Mouse (Mus musculus) hindbrain, embryonic 16.5 days (tissue): ENCODE data around the gene Top2b. TPM values are rescaled to one million over a fixed set of nuclear protein-coding genes. Genes with fewer than 3 reads are reported as not detected.

Experiments
- ATAC-seq: fragments of 200-750 bp; cut with Nextera tagmentation; 2 replicates; pipeline ENCODE4 v1.8.0; 2017; ENCODE audit warnings: moderate TSS enrichment, moderate library complexity
- H3K27ac ChIP-seq: fragments of 300-500 bp; sonication (generic); 2 replicates; pipeline ENCODE4 v1.5.1; 2014; ENCODE audit warnings: low read depth, mild to moderate bottlenecking, control low read depth, low read length, moderate library complexity
- H3K27me3 ChIP-seq: fragments of 300-500 bp; sonication (generic); replicated peaks from 2 replicates; pipeline ENCODE4 v1.6.1; 2014; ENCODE audit warnings: low read length; ENCODE audit not compliant: control insufficient read depth, insufficient read depth
- H3K36me3 ChIP-seq: fragments of 300-500 bp; sonication (generic); 2 replicates; pipeline ENCODE4 v1.6.1; 2014; ENCODE audit warnings: mild to moderate bottlenecking, low read length, moderate library complexity, mixed read lengths; ENCODE audit not compliant: control insufficient read depth, insufficient read depth
- H3K4me1 ChIP-seq: fragments of 300-500 bp; sonication (generic); 2 replicates; pipeline ENCODE4 v1.6.1; 2014; ENCODE audit warnings: low read depth, low read length; ENCODE audit not compliant: control insufficient read depth, insufficient read depth
- H3K4me2 ChIP-seq: fragments of 300-500 bp; sonication (generic); 2 replicates; pipeline ENCODE4 v1.6.1; 2014; ENCODE audit warnings: mild to moderate bottlenecking, low read length, control low read depth, moderate library complexity
- H3K4me3 ChIP-seq: fragments of 300-500 bp; sonication (generic); 2 replicates; pipeline ENCODE4 v1.5.1; 2014; ENCODE audit warnings: mild to moderate bottlenecking, low read length, control low read depth, moderate library complexity
- H3K9ac ChIP-seq: fragments of 300-500 bp; sonication (generic); 2 replicates; pipeline ENCODE4 v1.6.1; 2014; ENCODE audit warnings: low read depth, mild to moderate bottlenecking, control low read depth, low read length, moderate library complexity
- H3K9me3 ChIP-seq: fragments of 300-500 bp; sonication (generic); 2 replicates; pipeline ENCODE4 v1.6.1; 2014; ENCODE audit warnings: mild to moderate bottlenecking, low read length, moderate library complexity; ENCODE audit not compliant: control insufficient read depth
- WGBS: fragments of 180-500 bp; shearing (Covaris S2); extraction: QIAGEN DNeasy Blood & Tissue Kit; methylation state at CpG from one replicate; pipeline ENCODE4 v1.1.7; 2014; 5-methylcytosine and 5-hydroxymethylcytosine counted together
- polyA plus RNA-seq: library from polyadenylated mRNA; unstranded; fragments of >200 nt; fragmentation: Nextera tagmentation; extraction: Ambion mirVana; gene quantifications from 2 replicates; pipeline ENCODE4 v1.2.1, GENCODE M21; 2015

Gene Top2b
- polyA plus RNA-seq, 1 experiment from 2014 or later: 52.9 TPM

DNA sequence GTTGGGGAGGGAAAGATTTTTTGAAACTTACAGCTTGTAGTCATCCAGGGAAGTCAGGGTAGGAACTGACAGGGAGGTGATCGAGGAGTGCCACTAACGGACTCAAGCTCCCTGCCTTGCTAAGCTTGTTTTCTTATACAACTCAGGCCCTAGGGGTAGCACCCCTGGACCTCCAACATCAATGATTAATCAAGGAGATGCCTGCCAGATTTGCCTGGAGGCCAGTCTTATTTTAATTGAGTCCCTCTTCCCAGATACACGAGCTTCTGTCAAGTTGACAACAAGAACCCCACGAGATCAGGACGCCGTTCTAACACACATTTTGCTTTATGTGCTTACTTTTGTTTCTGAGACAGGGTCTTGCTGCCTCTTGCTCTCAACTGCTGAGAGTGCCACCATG is 115.6 kb downstream of the Top2b start:
- WGBS: 59% methylated on average over 6 of the region's 6 CpGs
- Histone ChIP-seq H3K4me3 (no peak overlapping the region), H3K4me2 (no peak overlapping the region), H3K9me3 (no peaks in the 10 kb centered on the region), H3K27me3 (no peaks in the 10 kb centered on the region), H3K9ac (no peak overlapping the region), H3K36me3 (no peaks in the 10 kb centered on the region), H3K4me1 (no peaks in the 10 kb centered on the region; the same call in 1 of the 2 replicates), H3K27ac (no peak overlapping the region)
- no peak for ATAC-seq

- Histone ChIP-seq H3K4me2 (no peak overlapping the region), H3K27me3 (no peaks in the 10 kb centered on the region), H3K9ac (no peak overlapping the region), H3K36me3 (no peaks in the 10 kb centered on the region), H3K9me3 (no peaks in the 10 kb centered on the region), H3K4me3 (no peak overlapping the region), H3K4me1 (no peaks in the 10 kb centered on the region; the same call in 1 of the 2 replicates), H3K27ac (no peak overlapping the region)
- WGBS: 34% methylated on average over 8 of the region's 8 CpGs
- ATAC-seq: peak; percentile 79
Measured at GRCm38 (mm10) chr14:16483656-16484380, 118.8 kb downstream of the Top2b start.

Other genes with a start within 250 kb of the Top2b start
- 27.4 and 30.1 TPM in 2 replicates for gene Ngly1, start 115.9 kb upstream of the Top2b start, polyA plus RNA-seq
- 1.8 and 2.9 TPM in 2 replicates for gene Oxsm, start 115.4 kb upstream of the Top2b start, polyA plus RNA-seq